Mouse (Mus musculus) bone marrow macrophage, adult 2 months (primary cell): ENCODE results near the gene Sgca. TPM values are rescaled to one million over a fixed set of nuclear protein-coding genes. Genes with fewer than 3 reads are reported as not detected.

Source experiments
- H3K27ac ChIP-seq: 2 replicates; pipeline ENCODE4 v1.5.1; 2012; ENCODE audit warnings: low read depth, low read length; ENCODE audit not compliant: insufficient read depth
- H3K4me1 ChIP-seq: 2 replicates; pipeline ENCODE4 v1.6.1; 2012; ENCODE audit warnings: low read length; ENCODE audit not compliant: control insufficient read depth, insufficient read depth
- H3K4me3 ChIP-seq: 2 replicates; pipeline ENCODE4 v1.5.1; 2012; ENCODE audit warnings: mild to moderate bottlenecking, low read length, moderate library complexity; ENCODE audit not compliant: insufficient read depth
- CTCF ChIP-seq: IDR thresholded peaks from 2 replicates; pipeline ENCODE4 v1.5.1; 2012; ENCODE audit warnings: low read depth, mild to moderate bottlenecking, low read length, moderate library complexity
- POLR2A ChIP-seq: IDR thresholded peaks from 2 replicates; pipeline ENCODE4 v1.6.1; 2012; ENCODE audit warnings: mild to moderate bottlenecking, low read depth, low read length, borderline replicate concordance
- polyA plus RNA-seq: library from polyadenylated mRNA; stranded (reverse); fragments of >200 nt; gene quantifications from 2 replicates; pipeline ENCODE4 v1.2.4, GENCODE M21; 2012; ENCODE audit not compliant: missing spikeins, insufficient read depth, insufficient read length

Sgca gene
- polyA plus RNA-seq, 1 experiment: not detected

DNA sequence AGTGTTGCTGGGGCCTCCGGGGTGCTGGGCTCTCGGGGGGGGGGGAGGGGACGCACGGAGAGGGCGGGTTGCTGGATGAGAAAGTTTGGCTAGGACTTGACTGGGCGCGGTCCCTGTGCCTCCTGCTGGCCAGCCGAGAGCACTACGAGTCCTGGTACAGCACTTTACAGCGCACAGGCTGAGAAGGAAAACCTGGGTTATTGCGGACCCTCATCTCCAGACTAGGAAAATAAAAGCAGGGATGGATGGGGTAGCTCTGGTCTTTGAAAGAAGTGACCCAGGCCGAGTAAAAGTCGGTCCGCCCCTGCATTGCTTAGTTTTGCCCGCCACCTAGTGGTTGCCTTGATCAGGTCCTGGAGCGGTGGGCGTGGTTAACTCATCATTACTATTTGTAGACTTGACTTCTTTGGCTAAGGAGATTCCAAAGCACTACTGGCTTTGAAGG, 39.3 kb downstream of the Sgca start:
- H3K4me1 ChIP-seq: peaks cover 2% of the 10 kb centered on the region; the same call in 1 of the 2 replicates
- 0 out of 2 replicates have a peak overlapping the region, but pooled peaks have one; percentile 3 for H3K4me3 ChIP-seq
- H3K27ac ChIP-seq: no peak overlapping the region
- TF ChIP-seq CTCF (peak; percentile 100), POLR2A (no peak)

DNA sequence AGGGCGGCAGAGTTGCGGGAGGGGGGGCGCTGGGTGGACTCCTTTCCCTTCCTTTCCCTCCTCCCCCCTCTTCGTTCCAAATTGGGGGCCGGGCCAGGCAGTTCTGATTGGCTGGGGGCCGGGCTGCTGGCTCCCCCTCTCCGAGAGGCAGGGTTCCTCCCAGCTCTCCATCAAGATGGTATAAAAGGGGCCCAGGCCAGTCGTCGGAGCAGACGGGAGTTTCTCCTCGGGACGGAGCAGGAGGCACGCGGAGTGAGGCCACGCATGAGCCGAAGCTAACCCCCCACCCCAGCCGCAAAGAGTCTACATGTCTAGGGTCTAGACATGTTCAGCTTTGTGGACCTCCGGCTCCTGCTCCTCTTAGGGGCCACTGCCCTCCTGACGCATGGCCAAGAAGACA, 40.1 kb downstream of the Sgca start, which contains the start of gene Col1a1:
Gene Col1a1 (plus strand): TSS at position 180 of the 400 bp plus-strand sequence.
- no peak for TF ChIP-seq CTCF
- Histone ChIP-seq H3K27ac (no peak within 1 kb of the TSS), H3K4me1 (peaks cover 2% of the 10 kb centered on the region; the same call in 1 of the 2 replicates), H3K4me3 (0 out of 2 replicates have a peak within 1 kb of the TSS, but pooled peaks have one; percentile 3)

DNA sequence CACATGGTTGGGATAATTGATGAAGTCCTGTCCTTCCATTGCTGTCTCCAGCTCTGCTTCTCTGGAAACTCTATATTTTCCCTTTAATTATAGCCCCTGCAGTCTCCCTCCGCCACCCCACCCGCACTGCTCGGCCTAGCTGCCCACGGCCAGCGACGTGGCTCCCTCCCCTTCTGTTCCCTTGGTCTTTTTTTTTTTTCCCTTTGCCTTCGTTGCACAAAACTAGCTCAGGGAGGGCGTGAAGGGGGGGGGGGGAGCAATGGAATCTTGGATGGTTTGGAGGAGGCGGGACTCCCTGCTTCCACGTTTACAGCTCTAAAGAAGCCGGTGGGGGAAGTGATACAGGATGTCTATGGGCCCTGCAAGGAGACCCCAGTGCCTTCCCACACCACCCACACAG, 41.6 kb downstream of the Sgca start:
- H3K4me1 ChIP-seq: peaks cover 2% of the 10 kb centered on the region; the same call in 1 of the 2 replicates
- TF ChIP-seq CTCF (no peak), POLR2A (no peak)
- H3K27ac ChIP-seq: no peak overlapping the region
- no peak overlapping the region for H3K4me3 ChIP-seq

GRCm38 (mm10) chr11:94933584-94933983, 42.5 kb downstream of the Sgca start:
- TF ChIP-seq CTCF (no peak), POLR2A (no peak)
- peaks cover 2% of the 10 kb centered on the region; the same call in 1 of the 2 replicates for H3K4me1 ChIP-seq
- H3K4me3 ChIP-seq: no peak overlapping the region
- no peak overlapping the region for H3K27ac ChIP-seq

GRCm38 (mm10) chr11:94930151-94930550, 46.0 kb downstream of the Sgca start:
- TF ChIP-seq CTCF: no peak
- TF ChIP-seq POLR2A: no peak
- Histone ChIP-seq H3K4me3 (no peak overlapping the region), H3K4me1 (no peaks in the 10 kb centered on the region), H3K27ac (no peak overlapping the region)

GRCm38 (mm10) chr11:94929599-94929998, 46.5 kb downstream of the Sgca start:
- Histone ChIP-seq H3K4me1 (no peaks in the 10 kb centered on the region), H3K27ac (no peak overlapping the region), H3K4me3 (no peak overlapping the region)
- TF ChIP-seq CTCF (no peak), POLR2A (no peak)

DNA sequence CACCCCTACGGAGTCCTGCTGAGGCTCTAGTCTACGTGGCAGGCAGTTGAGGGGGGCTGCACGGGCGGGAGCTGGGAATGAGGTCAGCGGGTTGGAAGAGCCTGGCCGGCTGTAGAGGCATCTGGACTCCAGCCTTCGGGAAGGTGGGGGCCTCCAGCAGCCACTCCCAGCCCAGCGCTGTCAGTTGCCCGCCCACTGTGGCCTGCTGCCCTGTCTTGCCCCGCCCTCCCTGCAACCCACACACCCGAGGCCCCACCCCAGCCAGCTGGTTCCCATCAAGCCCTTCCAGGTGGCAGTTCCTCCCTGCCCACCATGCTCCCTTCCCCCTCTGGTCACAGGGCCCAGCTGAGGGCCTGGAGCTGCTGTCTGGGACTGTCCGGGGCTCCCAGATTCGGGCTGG, 47.3 kb downstream of the Sgca start:
- Histone ChIP-seq H3K27ac (no peak overlapping the region), H3K4me1 (no peaks in the 10 kb centered on the region), H3K4me3 (no peak overlapping the region)
- no peak for TF ChIP-seq CTCF
- no peak for TF ChIP-seq POLR2A

DNA sequence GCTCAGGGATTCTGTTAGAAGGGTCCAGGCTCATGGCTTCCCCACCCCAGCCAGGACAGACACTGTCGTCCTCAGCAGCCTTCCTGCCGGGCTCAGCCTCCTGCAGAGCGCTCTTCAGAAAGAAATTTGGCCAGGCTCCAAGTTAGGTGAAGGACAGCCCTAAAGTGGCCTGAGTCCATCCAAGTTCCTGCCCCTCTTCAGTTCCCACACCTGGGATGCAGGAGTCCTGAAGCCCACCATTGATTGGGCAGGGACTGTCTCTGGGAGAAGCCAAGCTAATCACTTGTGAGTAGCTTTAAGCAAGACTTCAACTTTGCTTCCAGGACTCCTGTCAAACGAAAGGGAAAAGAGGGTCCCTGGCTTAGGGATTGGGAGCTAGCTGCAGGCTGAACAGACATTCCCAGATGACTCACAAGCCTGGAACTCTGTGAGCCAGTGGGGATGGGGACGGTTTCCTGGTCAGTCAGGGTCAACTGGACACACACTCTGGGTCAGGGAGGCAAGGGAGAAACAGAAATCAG, 48.3 kb downstream of the Sgca start:
- H3K27ac ChIP-seq: no peak overlapping the region
- TF ChIP-seq CTCF: no peak
- TF ChIP-seq POLR2A: no peak

GRCm38 (mm10) chr11:94926431-94926830, 49.7 kb downstream of the Sgca start:
- TF ChIP-seq POLR2A (no peak), CTCF (no peak)
- Histone ChIP-seq H3K27ac (no peak overlapping the region), H3K4me1 (no peaks in the 10 kb centered on the region), H3K4me3 (no peak overlapping the region)

More for the DNA sequence above, 48.3 kb downstream of the Sgca start:
- no peak overlapping the region for H3K4me3 ChIP-seq
- H3K4me1 ChIP-seq: no peaks in the 10 kb centered on the region

GRCm38 (mm10) chr11:94924977-94925376, 51.1 kb downstream of the Sgca start:
- Histone ChIP-seq H3K4me1 (no peaks in the 10 kb centered on the region), H3K27ac (no peak overlapping the region), H3K4me3 (no peak overlapping the region)
- no peak for TF ChIP-seq POLR2A

DNA sequence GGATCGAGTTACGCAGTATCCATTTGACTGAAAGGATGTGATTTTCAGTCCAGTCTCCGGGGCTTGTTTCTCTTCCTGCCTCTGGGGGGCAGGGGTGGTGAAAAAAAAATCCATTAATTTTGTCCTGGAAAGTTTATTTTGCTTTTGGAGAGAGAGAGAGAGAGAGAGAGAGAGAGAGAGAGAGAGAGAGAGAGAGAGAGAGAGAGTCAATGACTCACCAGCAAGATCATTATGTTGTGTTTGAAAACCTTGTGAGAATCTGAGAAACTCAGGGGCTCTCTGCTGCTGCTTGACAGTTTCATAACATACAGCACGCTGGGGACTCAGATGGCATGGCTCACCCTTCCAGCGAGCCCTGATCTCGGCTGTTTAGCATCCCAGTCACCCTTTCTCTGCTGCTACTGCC, 55.1 kb downstream of the Sgca start:
- Histone ChIP-seq H3K4me3 (no peak overlapping the region), H3K27ac (no peak overlapping the region), H3K4me1 (no peaks in the 10 kb centered on the region)
- TF ChIP-seq CTCF (no peak), POLR2A (no peak)
